Mouse (Mus musculus): ENCODE measurements at regions not wholly inside any gene's neighbourhood (a gene's known extent, or its start where the extent isn't known, plus 50 kb on each side); places are given as distances from the start of the nearest gene placed in this dataset.

GRCm38 (mm10) chr15:97496026-97496425 lies 209.6 kb downstream of the Rpap3 start:
- Histone ChIP-seq H3K4me2 (replicated peaks) (no peak overlapping the region), H3K4me3 (replicated peaks) (no peak overlapping the region), H3K9ac (no peak overlapping the region), H3K9me3 (0 out of 2 replicates have a peak, but pooled peaks cover 3% of the 10 kb centered on the region), H3K36me3 (no peaks in the 10 kb centered on the region), H3K4me1 (replicated peaks) (no peaks in the 10 kb centered on the region), H3K27ac (no peak overlapping the region), H3K27me3 (replicated peaks) (no peaks in the 10 kb centered on the region)
- 90% methylated on average over 3 of the region's 3 CpGs for WGBS
- ATAC-seq, result no peak

DNA sequence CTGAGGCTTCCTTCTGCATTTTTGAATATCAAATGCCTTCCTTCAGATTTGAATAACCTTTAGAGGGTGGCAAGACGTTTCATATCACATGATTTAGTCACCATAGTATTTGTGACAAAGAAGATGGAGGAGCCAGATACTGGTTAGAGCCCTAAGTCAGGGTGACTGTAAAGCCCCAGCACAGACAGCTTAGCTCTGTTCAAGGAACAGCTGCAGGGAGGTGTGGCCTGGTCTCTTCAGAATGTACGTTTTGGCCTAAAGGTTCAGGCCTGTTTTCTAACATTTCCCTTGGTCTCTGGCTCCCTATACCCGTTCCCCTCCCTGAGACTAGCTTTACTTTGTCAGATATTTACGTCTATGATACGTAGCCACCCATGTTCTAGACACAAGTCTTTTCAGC lies 212.3 kb downstream of the Rpap3 start:
- no peaks in the 10 kb centered on the region for H3K36me3 ChIP-seq
- no peak overlapping the region for H3K4me2 ChIP-seq (replicated peaks)
- H3K4me3 ChIP-seq (replicated peaks), result no peak overlapping the region
- no peak overlapping the region for H3K27ac ChIP-seq
- no peak for ATAC-seq
- WGBS, result 71% methylated on average over 5 of the region's 5 CpGs
- H3K4me1 ChIP-seq (replicated peaks), result no peaks in the 10 kb centered on the region
- H3K9ac ChIP-seq, result no peak overlapping the region
- H3K27me3 ChIP-seq (replicated peaks), result no peaks in the 10 kb centered on the region
- H3K9me3 ChIP-seq, result 0 out of 2 replicates have a peak, but pooled peaks cover 3% of the 10 kb centered on the region

DNA sequence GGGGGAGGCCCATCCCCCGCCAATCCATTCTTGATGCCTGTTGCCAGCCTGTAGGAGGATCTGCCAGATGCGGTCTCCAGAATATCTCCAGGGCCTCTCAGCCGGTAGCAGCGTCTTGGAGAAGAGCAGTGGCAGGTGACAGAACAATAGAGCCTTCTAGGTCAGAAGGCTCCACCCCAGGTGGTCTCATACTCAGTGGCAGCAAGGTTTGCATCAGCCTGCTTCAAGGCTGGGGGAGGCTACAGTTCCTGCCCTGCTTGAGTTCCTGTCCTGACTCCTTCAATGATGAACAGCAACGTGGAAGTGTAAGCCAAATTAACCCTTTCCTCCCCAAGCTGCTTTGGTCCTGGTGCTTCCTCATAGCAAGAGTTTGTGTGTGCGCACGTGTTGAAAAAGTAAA lies 213.8 kb downstream of the Rpap3 start:
- no peak overlapping the region for H3K27ac ChIP-seq
- 80% methylated on average over 7 of the region's 7 CpGs for WGBS
- no peak overlapping the region for H3K4me2 ChIP-seq (replicated peaks)
- H3K9ac ChIP-seq, result no peak overlapping the region
- H3K36me3 ChIP-seq, result no peaks in the 10 kb centered on the region
- no peak for ATAC-seq
- H3K4me3 ChIP-seq (replicated peaks), result no peak overlapping the region
- H3K9me3 ChIP-seq, result 0 out of 2 replicates have a peak, but pooled peaks cover 3% of the 10 kb centered on the region
- H3K4me1 ChIP-seq (replicated peaks), result no peaks in the 10 kb centered on the region
- no peaks in the 10 kb centered on the region for H3K27me3 ChIP-seq (replicated peaks)

GRCm38 (mm10) chr15:97487425-97487824 lies 218.2 kb downstream of the Rpap3 start:
- H3K4me2 ChIP-seq (replicated peaks), result no peak overlapping the region
- H3K4me1 ChIP-seq (replicated peaks), result no peaks in the 10 kb centered on the region
- H3K36me3 ChIP-seq, result no peaks in the 10 kb centered on the region
- 93% methylated on average over 2 of the region's 2 CpGs for WGBS
- no peak overlapping the region for H3K27ac ChIP-seq
- ATAC-seq, result no peak
- H3K9me3 ChIP-seq, result no peaks in the 10 kb centered on the region
- no peak overlapping the region for H3K4me3 ChIP-seq (replicated peaks)
- no peaks in the 10 kb centered on the region for H3K27me3 ChIP-seq (replicated peaks)
- H3K9ac ChIP-seq, result no peak overlapping the region

DNA sequence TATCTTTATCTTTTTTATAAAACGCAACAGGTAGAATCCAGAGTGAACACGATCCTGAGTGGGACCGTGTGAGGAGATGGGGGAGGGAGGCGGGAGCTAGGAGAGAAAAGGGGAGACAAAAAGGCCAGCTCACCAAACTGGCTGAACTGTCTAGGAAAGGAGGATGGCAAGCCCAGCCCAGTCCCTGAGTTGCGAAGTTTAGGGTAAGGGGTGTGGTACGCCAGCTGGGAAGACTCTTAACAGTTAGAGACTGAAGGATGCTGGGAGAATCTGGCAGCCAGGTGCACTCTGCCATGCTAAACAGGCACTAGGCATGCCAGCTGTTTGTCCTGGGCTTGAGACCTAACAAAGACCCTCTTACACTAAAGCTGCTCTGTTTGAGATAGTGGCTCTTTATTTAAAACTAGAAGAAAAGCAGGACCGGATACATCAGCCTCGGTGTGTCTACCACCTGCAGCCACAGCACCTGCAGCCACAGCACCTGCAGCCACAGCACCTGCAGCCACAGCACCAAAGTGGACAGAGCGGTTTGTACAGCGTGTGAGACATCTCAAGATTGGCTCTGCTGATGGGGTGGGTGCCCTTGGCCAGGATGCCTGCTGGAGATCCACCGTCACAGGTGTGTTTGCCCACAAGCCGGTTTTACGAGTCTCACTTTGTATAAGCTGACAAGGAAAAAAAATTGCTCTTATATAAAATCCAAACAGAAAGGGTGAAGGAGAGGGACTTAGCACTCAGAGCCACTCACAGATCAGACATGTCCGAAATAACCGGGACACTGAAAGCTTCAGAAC lies 225.1 kb upstream of the Amigo2 start:
- Histone ChIP-seq H3K27me3 (replicated peaks) (no peaks in the 10 kb centered on the region), H3K4me2 (replicated peaks) (no peak overlapping the region), H3K27ac (no peak overlapping the region), H3K4me1 (replicated peaks) (0 out of 2 replicates have a peak, but pooled peaks cover 5% of the 10 kb centered on the region), H3K9ac (no peak overlapping the region), H3K9me3 (no peaks in the 10 kb centered on the region), H3K4me3 (replicated peaks) (no peak overlapping the region), H3K36me3 (no peaks in the 10 kb centered on the region)
- WGBS, result 69% methylated on average over 15 of the region's 15 CpGs
- no peak for ATAC-seq

- H3K4me1 ChIP-seq (replicated peaks), result 0 out of 2 replicates have a peak, but pooled peaks cover 5% of the 10 kb centered on the region
- no peaks in the 10 kb centered on the region for H3K27me3 ChIP-seq (replicated peaks)
- no peak overlapping the region for H3K4me3 ChIP-seq (replicated peaks)
- no peaks in the 10 kb centered on the region for H3K9me3 ChIP-seq
- H3K9ac ChIP-seq, result no peak overlapping the region
- ATAC-seq, result peak; percentile 56; the same call in 1 of the 2 replicates
- no peaks in the 10 kb centered on the region for H3K36me3 ChIP-seq
- no peak overlapping the region for H3K27ac ChIP-seq
- no peak overlapping the region for H3K4me2 ChIP-seq (replicated peaks)
- 81% methylated on average over 4 of the region's 4 CpGs for WGBS
These were observed 224.4 kb upstream of the Amigo2 start for GRCm38 (mm10) chr15:97471476-97471875.

DNA sequence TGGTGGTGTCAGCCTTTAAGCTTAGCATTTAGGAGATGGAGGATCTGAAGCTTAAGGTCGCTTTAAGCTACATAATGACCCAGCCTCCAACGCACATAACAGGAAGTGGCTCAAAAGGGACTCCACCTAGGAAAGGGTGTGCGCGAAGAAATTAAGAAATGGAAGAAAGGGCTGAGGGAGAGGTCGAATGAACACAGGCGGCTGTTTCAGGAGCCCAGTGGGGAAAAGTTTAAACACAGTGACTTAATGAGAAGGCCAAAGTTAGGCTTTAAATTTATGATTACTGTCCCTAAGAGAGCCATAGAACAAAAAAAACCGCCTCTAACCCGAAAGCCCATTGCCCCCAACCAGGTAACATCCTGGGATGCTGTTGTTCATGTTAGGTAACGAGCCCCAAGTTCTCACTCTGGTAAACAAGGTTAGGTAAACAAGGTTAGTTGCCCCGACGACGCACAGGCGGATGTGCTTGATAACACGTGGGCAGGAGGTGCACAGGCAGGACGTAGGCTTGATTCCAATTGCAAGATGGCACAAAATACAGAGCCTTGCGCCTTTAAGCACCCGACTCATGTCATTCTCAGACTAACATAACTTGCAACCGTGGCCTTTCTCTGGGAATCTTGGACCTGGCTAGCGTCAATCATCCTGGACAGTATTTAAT lies 222.7 kb upstream of the Amigo2 start:
- 74% methylated on average over 19 of the region's 19 CpGs for WGBS
- Histone ChIP-seq H3K4me1 (replicated peaks) (0 out of 2 replicates have a peak, but pooled peaks cover 5% of the 10 kb centered on the region), H3K36me3 (no peaks in the 10 kb centered on the region), H3K27ac (no peak overlapping the region), H3K9ac (no peak overlapping the region), H3K4me2 (replicated peaks) (no peak overlapping the region), H3K27me3 (replicated peaks) (no peaks in the 10 kb centered on the region), H3K4me3 (replicated peaks) (no peak overlapping the region), H3K9me3 (no peaks in the 10 kb centered on the region)
- no peak for ATAC-seq

DNA sequence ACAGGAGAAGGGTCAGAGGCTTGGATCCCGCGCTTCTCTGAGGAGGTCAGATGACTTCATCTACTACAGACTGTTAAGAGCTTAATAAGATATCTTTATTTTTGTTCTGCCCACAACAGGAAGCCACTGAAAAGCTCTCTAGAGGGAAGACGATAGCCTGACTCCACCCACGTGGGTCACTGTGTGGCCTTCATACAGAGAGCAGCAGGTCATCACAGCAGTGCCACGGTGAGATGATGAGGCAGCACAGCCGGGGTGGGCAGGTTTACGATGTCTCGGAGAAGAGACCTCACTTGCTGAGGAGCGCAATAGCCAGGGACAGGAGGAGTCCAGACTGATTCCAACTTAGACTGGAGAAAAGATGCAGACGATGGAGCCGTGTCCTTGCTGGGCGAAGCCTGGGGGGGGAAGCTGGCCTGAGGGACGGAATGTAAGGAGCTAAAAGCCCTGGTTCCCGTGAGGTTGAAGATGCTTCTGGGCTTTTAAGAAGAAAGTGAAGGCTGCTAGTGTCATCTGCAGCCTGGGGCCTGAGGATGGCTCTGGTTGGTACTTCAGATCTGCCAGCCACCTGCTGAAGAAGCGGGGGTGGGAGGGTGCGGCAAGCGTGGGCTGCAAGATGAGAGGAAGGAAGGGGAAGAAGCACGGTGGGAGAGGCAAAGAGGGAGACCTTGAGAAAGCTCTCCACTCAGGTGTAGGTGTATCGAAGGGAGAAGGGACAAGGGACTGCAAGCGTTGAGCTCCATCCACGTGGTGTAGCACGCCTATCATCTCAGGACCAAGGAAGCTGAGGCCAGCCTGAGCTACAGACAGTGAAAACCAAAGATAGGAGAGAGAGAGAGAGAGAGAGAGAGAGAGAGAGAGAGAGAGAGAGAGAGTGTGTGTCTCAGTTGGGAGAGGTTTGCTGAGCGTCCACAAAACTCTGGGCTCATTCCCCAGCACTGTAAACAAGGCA lies 221.9 kb upstream of the Amigo2 start:
- no peak overlapping the region for H3K4me3 ChIP-seq (replicated peaks)
- 71% methylated on average over 23 of the region's 23 CpGs for WGBS
- H3K9me3 ChIP-seq, result no peaks in the 10 kb centered on the region
- H3K4me2 ChIP-seq (replicated peaks), result no peak overlapping the region
- no peaks in the 10 kb centered on the region for H3K36me3 ChIP-seq
- no peak for ATAC-seq
- H3K9ac ChIP-seq, result no peak overlapping the region
- H3K27ac ChIP-seq, result no peak overlapping the region
- H3K27me3 ChIP-seq (replicated peaks), result no peaks in the 10 kb centered on the region
- H3K4me1 ChIP-seq (replicated peaks), result 0 out of 2 replicates have a peak, but pooled peaks cover 5% of the 10 kb centered on the region

- no peaks in the 10 kb centered on the region for H3K27me3 ChIP-seq (replicated peaks)
- 59% methylated on average over 18 of the region's 18 CpGs for WGBS
These were observed 220.8 kb upstream of the Amigo2 start for GRCm38 (mm10) chr15:97467781-97468485.

DNA sequence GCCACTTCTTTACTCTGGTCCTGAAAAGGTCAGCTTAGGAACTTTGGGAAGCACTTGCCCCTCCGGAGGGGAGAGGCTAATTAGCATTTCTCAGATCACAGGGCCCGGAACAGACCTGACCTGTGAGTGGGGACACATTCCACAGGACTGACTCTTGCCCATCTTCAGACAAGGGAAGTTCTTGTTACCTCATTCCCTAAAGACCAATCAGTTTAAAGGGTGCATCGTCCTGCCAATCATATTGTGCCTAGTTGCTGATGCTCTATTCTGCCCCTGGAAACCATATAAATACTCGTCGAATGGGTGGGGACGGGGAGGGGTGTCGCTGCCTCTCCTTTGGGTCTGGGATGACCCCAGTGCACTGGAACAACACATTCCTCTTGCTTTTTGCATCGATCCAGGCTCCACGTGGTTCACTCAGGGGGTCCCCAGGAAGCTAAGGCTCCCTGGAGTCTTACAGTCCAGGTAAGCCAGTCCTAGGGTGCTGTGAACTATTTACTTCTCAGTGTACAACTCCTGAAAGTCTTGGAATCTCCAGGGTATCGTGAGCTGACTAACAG lies 219.9 kb upstream of the Amigo2 start:
- Histone ChIP-seq H3K27me3 (replicated peaks) (no peaks in the 10 kb centered on the region), H3K9ac (no peak overlapping the region), H3K27ac (no peak overlapping the region), H3K36me3 (no peaks in the 10 kb centered on the region), H3K9me3 (no peaks in the 10 kb centered on the region), H3K4me3 (replicated peaks) (no peak overlapping the region), H3K4me1 (replicated peaks) (0 out of 2 replicates have a peak, but pooled peaks cover 5% of the 10 kb centered on the region), H3K4me2 (replicated peaks) (no peak overlapping the region)
- WGBS, result 83% methylated on average over 10 of the region's 10 CpGs
- no peak for ATAC-seq

More at GRCm38 (mm10) chr15:97467781-97468485, 220.8 kb upstream of the Amigo2 start:
- Histone ChIP-seq H3K27ac (no peak overlapping the region), H3K36me3 (no peaks in the 10 kb centered on the region), H3K9ac (no peak overlapping the region), H3K4me1 (replicated peaks) (0 out of 2 replicates have a peak, but pooled peaks cover 5% of the 10 kb centered on the region), H3K4me2 (replicated peaks) (no peak overlapping the region), H3K4me3 (replicated peaks) (no peak overlapping the region), H3K9me3 (no peaks in the 10 kb centered on the region)
- ATAC-seq, result no peak

DNA sequence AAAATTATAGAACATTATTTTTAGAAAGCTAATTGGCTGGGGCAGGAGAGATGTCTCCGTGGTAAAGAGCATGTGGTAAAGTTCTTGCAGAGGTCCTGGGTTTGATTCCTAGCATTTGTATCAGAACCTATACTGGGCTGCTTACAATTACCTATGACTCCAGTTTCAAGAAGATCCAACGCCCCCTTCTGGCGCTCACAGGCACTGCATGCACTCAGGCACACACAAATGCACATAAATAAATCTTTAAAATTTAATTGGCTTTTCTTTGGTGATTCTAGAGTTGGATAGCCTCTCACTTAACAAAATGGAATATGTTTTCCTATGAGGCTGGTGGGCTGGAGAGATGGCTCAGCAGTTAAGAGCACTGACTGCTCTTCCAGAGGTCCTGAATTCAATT lies 219.0 kb upstream of the Amigo2 start:
- WGBS, result 66% methylated on average over 3 of the region's 3 CpGs

More for the DNA sequence above, 219.0 kb upstream of the Amigo2 start:
- Histone ChIP-seq H3K27me3 (replicated peaks) (no peaks in the 10 kb centered on the region), H3K4me2 (replicated peaks) (no peak overlapping the region), H3K36me3 (no peaks in the 10 kb centered on the region), H3K4me3 (replicated peaks) (no peak overlapping the region), H3K9me3 (no peaks in the 10 kb centered on the region), H3K27ac (no peak overlapping the region), H3K9ac (no peak overlapping the region), H3K4me1 (replicated peaks) (0 out of 2 replicates have a peak, but pooled peaks cover 5% of the 10 kb centered on the region)
- ATAC-seq, result no peak

All from intestine, embryonic 15.5 days (tissue).